Mouse (Mus musculus): ENCODE measurements around the gene Chrna9.
A peak's percentile ranks its signal among the peaks of the same experiment; 100 is the strongest.

DNA sequence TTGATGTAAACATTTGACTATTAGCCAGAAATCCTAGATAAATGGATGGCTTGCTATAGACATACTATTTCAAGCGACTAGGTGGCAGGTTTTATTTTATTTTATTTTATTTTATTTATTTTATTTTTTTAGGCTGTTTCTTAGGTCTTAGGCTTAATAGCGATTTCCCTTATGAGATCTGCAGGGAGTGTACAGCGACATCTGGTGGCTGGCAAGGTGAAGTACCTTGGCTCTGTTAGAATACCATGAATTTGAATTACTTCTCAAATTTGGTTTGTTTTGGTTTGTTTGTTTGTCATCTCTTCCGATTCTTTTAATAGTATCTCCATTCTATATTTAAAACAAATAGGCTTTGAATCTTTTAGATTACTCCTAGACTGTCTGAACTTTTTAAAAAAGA, 23.9 kb downstream of the Chrna9 start:
- TF ChIP-seq CTCF (IDR thresholded peaks at IDR 0.05; ENCODE audit: low read depth) = peak; percentile 77
- TF ChIP-seq EP300 (IDR thresholded peaks at IDR 0.05; ENCODE audit: low read depth) = no peak
